Mouse (Mus musculus): Measurements from ENCODE around the gene Fcgr4.

DNA sequence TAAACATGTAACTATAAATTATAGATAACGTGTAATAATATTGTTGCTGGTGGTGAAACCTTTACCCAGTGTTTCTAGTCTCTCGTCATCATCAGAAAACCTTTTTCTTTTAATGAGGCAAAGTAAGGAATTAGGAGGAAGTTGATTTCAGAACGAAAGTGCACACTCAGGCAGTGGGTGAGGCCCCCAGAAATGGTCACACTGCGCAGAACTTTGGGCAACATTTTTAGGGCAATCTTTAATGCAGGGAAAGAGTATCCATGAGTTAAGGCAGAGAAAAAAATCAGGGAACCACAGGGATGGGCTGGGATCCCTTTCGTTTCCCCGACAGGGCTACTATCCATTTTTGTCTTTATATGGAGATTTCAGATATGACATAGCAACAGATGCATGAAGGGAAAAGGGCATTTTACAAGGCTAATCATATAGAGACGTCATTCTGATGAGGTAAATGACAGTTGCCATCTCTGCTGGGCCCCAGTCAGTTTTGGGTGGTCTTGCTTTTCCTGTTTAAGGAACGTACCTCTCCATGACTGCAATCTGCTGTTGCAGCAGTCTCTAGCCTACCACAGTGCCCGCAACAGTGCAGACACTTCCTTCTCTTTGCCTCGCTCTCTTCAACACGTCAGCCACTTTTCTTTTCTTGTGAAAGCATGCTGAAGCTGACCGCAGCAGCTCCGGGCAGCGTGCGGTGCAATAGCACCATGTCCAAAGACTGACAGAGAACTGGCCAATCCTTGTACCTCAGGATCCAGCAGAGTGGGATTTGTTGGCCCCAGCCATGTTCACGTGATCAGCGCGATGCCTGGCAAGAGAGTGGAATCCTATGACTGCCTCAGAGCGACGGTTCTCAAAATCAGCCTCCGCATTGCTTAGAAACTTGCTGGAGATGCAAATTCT is 20.7 kb upstream of the Fcgr4 start:
- TF ChIP-seq POLR2A (IDR thresholded peaks at IDR 0.05; ENCODE audit: borderline replicate concordance, low read depth, low read length) (no peak), CTCF (IDR thresholded peaks at IDR 0.05; ENCODE audit: low read depth, low read length) (no peak)
